Mouse (Mus musculus) liver, embryonic 14.5 days (tissue): ENCODE measurements around the gene Fras1. TPM values are rescaled to one million over a fixed set of nuclear protein-coding genes. Genes with fewer than 3 reads are reported as not detected.
A peak's percentile ranks its signal among the peaks of the same experiment; 100 is the strongest.

Source experiments
- ATAC-seq: fragments of 200-750 bp; cut with Nextera tagmentation; 2 replicates; pipeline ENCODE4 v1.8.0; 2017; ENCODE audit warnings: moderate number of reproducible peaks, mild to moderate bottlenecking, moderate library complexity; ENCODE audit not compliant: insufficient read depth
- DNase-seq, 3 experiments: peaks; one replicate each; pipeline ENCODE4 v3.0.0-alpha.2; 2012 to 2013; ENCODE audit warnings: low read depth in 3 of 3, low spot score in 3 of 3
- H3K27ac ChIP-seq: fragments of 300-500 bp; sonication (generic); 2 replicates; pipeline ENCODE4 v1.5.1; 2014; ENCODE audit warnings: moderate library complexity, mild to moderate bottlenecking, control low read depth, inconsistent platforms
- H3K27me3 ChIP-seq: fragments of 300-500 bp; sonication (generic); 2 replicates; pipeline ENCODE4 v1.6.1; 2014; ENCODE audit warnings: mild to moderate bottlenecking, low read length, moderate library complexity; ENCODE audit not compliant: control insufficient read depth, insufficient read depth
- H3K36me3 ChIP-seq: fragments of 300-500 bp; sonication (generic); replicated peaks from 2 replicates; pipeline ENCODE4 v1.6.1; 2014; ENCODE audit warnings: low read depth; ENCODE audit not compliant: control insufficient read depth, insufficient read depth
- H3K4me1 ChIP-seq, 2 experiments: fragments of 200-500 bp in 1 of 2; fragments of 300-500 bp in 1 of 2; sonication (generic) in 1 of 2; replicated peaks; 2 replicates each; pipeline ENCODE4 v1.6.1; 2012 to 2014; ENCODE audit warnings: antibody characterized with exemption in 1 of 2, inconsistent platforms in 1 of 2, low read length in 1 of 2; ENCODE audit not compliant: control insufficient read depth in 2 of 2, insufficient read depth in 2 of 2
- H3K4me2 ChIP-seq: fragments of 300-500 bp; sonication (generic); 2 replicates; pipeline ENCODE4 v1.6.1; 2014; ENCODE audit warnings: low read depth, mild to moderate bottlenecking, control low read depth, moderate library complexity
- H3K4me3 ChIP-seq, 2 experiments: fragments of 200-500 bp in 1 of 2; fragments of 300-500 bp in 1 of 2; sonication (generic) in 1 of 2; 2 replicates each; pipeline ENCODE4 v1.5.1; 2012 to 2014; ENCODE audit warnings: low read depth in 2 of 2, low read length in 2 of 2, mild to moderate bottlenecking in 2 of 2, control low read depth in 1 of 2, inconsistent platforms in 1 of 2, moderate library complexity in 1 of 2; ENCODE audit not compliant: insufficient read depth in 1 of 2
- H3K9ac ChIP-seq: fragments of 300-500 bp; sonication (generic); replicated peaks from 2 replicates; pipeline ENCODE4 v1.6.1; 2014; ENCODE audit warnings: mild to moderate bottlenecking, control low read depth, moderate library complexity
- H3K9me3 ChIP-seq: fragments of 300-500 bp; sonication (generic); 2 replicates; pipeline ENCODE4 v1.6.1; 2016; ENCODE audit warnings: low read length, mixed read lengths; ENCODE audit not compliant: control insufficient read depth
- CTCF ChIP-seq: IDR thresholded peaks from 2 replicates; pipeline ENCODE4 v1.5.1; 2016; ENCODE audit warnings: antibody characterized with exemption, low read depth, control low read depth
- EP300 ChIP-seq: IDR thresholded peaks from 2 replicates; pipeline ENCODE4 v1.6.1; 2016; ENCODE audit warnings: antibody characterized with exemption, low read depth
- WGBS: fragments of 180-500 bp; shearing (Covaris S2); extraction: QIAGEN DNeasy Blood & Tissue Kit; methylation state at CpG from one replicate; pipeline ENCODE4 v1.1.7; 2014; ENCODE audit not compliant: insufficient replicate concordance; 5-methylcytosine and 5-hydroxymethylcytosine counted together
- polyA plus RNA-seq, 2 experiments: library from polyadenylated mRNA; depleted of rRNA in 1 of 2; stranded (reverse) in 1 of 2; unstranded in 1 of 2; fragments of >200 nt; fragmentation: Nextera tagmentation in 1 of 2; extraction: Ambion mirVana in 1 of 2; gene quantifications; 2 replicates each; pipeline versions ENCODE4 v1.2.1 to v1.2.3; 2012 to 2014

Fras1 gene
- polyA plus RNA-seq, 2 experiments, result 0.46 to 1.1 TPM

- TF ChIP-seq EP300 (no peak), CTCF (no peak)
- Histone ChIP-seq H3K9ac (no peak overlapping the region), H3K27ac (no peak overlapping the region), H3K4me1 (no peaks in the 10 kb centered on the region), H3K36me3 (no peaks in the 10 kb centered on the region), H3K9me3 (no peaks in the 10 kb centered on the region), H3K27me3 (no peaks in the 10 kb centered on the region), H3K4me2 (no peak overlapping the region), H3K4me3 (no peak overlapping the region)
- DNase-seq (no peak), ATAC-seq (no peak)
- 57% methylated on average over 8 of the region's 8 CpGs for WGBS
Measured at GRCm38 (mm10) chr5:96747195-96747984, 373.6 kb downstream of the Fras1 start.

DNA sequence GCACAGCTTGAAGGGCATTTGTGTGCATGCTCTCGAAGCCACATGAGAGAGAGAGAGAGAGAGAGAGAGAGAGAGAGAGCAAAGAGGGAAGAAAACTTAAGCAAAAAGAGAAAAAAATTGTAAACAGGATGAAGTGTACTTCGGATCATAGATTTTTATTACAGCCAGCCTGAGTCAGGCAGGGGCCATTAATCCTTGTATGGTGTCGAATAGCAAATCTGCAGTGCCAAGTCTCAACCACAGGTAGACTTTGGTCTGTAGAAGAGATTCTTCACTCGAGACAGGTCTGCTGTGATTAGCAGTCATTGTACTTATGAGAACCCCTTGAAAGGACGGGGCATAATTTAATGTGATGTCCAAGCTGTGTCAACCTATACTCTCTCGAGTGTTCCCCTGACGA, 383.9 kb downstream of the Fras1 start:
- H3K9ac ChIP-seq, result no peak overlapping the region
- no peaks in the 10 kb centered on the region for H3K27me3 ChIP-seq
- H3K4me3 ChIP-seq, result no peak overlapping the region
- no peaks in the 10 kb centered on the region for H3K9me3 ChIP-seq
- WGBS, result 62% methylated on average over 7 of the region's 7 CpGs
- no peak for DNase-seq
- H3K4me2 ChIP-seq, result no peak overlapping the region
- no peak for ATAC-seq
- no peak overlapping the region for H3K27ac ChIP-seq
- no peaks in the 10 kb centered on the region for H3K36me3 ChIP-seq
- H3K4me1 ChIP-seq, result no peaks in the 10 kb centered on the region
- TF ChIP-seq EP300, result no peak

DNA sequence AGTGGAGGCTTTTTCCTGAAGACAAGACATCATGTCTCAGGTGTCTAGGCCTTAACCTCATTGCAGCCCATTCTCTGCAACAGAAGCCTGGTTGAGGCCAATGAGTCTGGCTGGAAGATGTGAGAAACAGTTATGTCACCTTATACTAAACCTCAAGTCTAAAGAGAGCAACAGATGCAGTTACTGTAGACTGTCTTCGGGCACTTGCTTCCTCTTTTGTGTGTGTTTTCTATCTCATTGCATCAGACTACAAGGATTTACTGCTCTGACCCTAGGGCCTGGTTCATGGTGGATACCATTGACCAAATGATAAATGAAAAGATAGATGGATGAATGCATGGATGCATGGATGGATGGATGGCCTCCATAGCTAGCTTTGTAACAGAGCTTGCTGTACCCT, 388.3 kb downstream of the Fras1 start:
- 33% methylated on average over 1 of the region's 1 CpGs for WGBS
- H3K27me3 ChIP-seq, result no peaks in the 10 kb centered on the region
- no peak for TF ChIP-seq CTCF
- TF ChIP-seq EP300, result no peak
- H3K9ac ChIP-seq, result no peak overlapping the region
- H3K27ac ChIP-seq, result no peak overlapping the region
- no peak overlapping the region for H3K4me3 ChIP-seq
- H3K4me1 ChIP-seq, result no peaks in the 10 kb centered on the region
- H3K9me3 ChIP-seq, result no peaks in the 10 kb centered on the region
- H3K4me2 ChIP-seq, result no peak overlapping the region
- no peak for ATAC-seq
- no peaks in the 10 kb centered on the region for H3K36me3 ChIP-seq
- no peak for DNase-seq

DNA sequence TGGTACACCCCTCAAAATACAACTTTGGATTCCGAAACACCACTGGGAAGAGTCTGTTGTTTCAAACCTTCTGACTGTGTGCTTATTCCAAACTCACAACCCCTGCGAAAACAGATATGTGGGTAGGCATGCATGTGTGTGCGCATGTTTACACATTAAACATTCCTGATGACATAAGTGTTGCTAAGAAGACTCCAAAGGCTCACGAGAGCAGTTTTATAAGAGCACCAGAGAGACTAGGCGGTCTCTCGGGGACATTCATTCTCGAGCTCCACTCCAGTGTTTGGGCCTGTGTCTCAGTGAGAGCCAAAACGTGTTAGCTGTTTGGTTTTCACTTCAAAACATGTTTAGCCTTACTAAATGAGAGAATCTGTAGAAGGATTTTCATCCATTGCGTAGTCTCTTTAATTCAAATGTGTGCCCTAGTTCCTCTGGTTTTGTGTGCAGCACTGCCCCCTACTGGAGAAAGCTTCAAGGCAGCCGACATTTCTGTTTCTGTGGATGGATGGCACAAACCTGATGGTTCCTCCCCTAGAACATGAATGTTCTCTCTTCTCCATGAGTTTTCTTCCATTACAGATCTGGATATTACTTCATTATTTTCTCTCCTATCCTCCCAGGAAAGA, 395.2 kb downstream of the Fras1 start:
- ATAC-seq, result no peak
- no peak overlapping the region for H3K9ac ChIP-seq
- H3K4me2 ChIP-seq, result no peak overlapping the region
- no peak overlapping the region for H3K4me3 ChIP-seq
- no peaks in the 10 kb centered on the region for H3K36me3 ChIP-seq
- H3K27me3 ChIP-seq, result no peaks in the 10 kb centered on the region
- no peaks in the 10 kb centered on the region for H3K4me1 ChIP-seq
- H3K27ac ChIP-seq, result no peak overlapping the region
- TF ChIP-seq CTCF, result peak; percentile 81
- TF ChIP-seq EP300, result no peak
- H3K9me3 ChIP-seq, result no peaks in the 10 kb centered on the region
- peak; percentile 9 to 36 (median 23) for DNase-seq
- WGBS, result 59% methylated on average over 10 of the region's 10 CpGs

GRCm38 (mm10) chr5:96783506-96784288, 409.9 kb downstream of the Fras1 start:
- no peak overlapping the region for H3K9ac ChIP-seq
- TF ChIP-seq CTCF (no peak), EP300 (no peak)
- H3K4me1 ChIP-seq, result no peaks in the 10 kb centered on the region
- ATAC-seq, result no peak
- no peaks in the 10 kb centered on the region for H3K27me3 ChIP-seq
- 54% methylated on average over 14 of the region's 14 CpGs for WGBS
- no peak overlapping the region for H3K27ac ChIP-seq
- no peak overlapping the region for H3K4me3 ChIP-seq
- DNase-seq, result no peak
- H3K36me3 ChIP-seq, result no peaks in the 10 kb centered on the region
- H3K9me3 ChIP-seq, result no peaks in the 10 kb centered on the region
- H3K4me2 ChIP-seq, result no peak overlapping the region
